Comparison of ENCODE assay signal across 15 mouse cellular contexts in the genomic region with DNA sequence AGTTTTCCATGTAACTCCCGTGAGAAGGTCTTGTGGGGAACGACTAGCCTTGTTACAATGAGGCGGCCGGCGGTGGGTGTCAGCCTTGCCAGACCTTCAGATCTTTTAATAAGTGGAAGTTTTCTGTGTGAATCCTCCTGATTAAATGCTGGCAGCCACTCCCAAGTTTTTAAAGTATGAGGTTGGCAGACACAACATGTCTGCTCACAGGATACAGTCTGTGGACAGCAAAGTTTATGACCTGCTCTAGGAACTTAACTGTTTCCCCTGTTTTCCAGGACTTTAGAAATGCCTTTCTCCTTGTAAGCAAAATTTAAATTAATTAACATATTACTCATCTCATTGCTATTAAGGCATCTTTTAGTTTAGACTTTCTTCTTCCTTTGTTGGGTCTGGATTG.
"Had no signal": no experiment of that assay in that cellular context is flagged by ENCODE, and none has a peak within 500 bp of the region (broad histone marks: within the 10 kb centered on the region; RNA-seq: fewer than 3 reads in every experiment).

No protein-coding gene starts in this region.

- H3K27ac ChIP-seq: kidney, postnatal 0 days; left cerebral cortex, adult 2 months; limb, embryonic 10.5 days; liver, embryonic 15.5 days; macrophage; neural tube, embryonic 12.5 days had no signal

- H3K9me3 ChIP-seq: limb, embryonic 10.5 days; liver, embryonic 15.5 days; megakaryocyte, embryonic 14.5 days; midbrain, embryonic 15.5 days; neural tube, embryonic 12.5 days had no signal

- H3K4me3 ChIP-seq: left cerebral cortex, adult 2 months; limb, embryonic 10.5 days; liver, embryonic 15.5 days; megakaryocyte, embryonic 14.5 days; midbrain, embryonic 15.5 days; neural tube, embryonic 12.5 days had no signal

- H3K9ac ChIP-seq: liver, embryonic 15.5 days; lung, embryonic 14.5 days; midbrain, embryonic 15.5 days; neural tube, embryonic 12.5 days had no signal

- ATAC-seq: midbrain, embryonic 15.5 days had no signal

- DNase-seq: kidney, adult 9 months; kidney, postnatal 4 days; lung, embryonic 14.5 days; right cerebral cortex, postnatal 25 days; thymus, postnatal 36 days had no signal

- H3K4me1 ChIP-seq: limb, embryonic 10.5 days; liver, embryonic 15.5 days had no signal

- H3K4me2 ChIP-seq: liver, embryonic 11.5 days; liver, embryonic 15.5 days; lung, embryonic 14.5 days; midbrain, embryonic 11.5 days; midbrain, embryonic 15.5 days; neural tube, embryonic 12.5 days had no signal

- H3K27me3 ChIP-seq: liver, embryonic 15.5 days; megakaryocyte, embryonic 14.5 days; midbrain, embryonic 15.5 days; neural tube, embryonic 12.5 days had no signal

- H3K36me3 ChIP-seq: limb, embryonic 10.5 days; midbrain, embryonic 15.5 days; neural tube, embryonic 12.5 days had no signal
